Mouse (Mus musculus) embryonic facial prominence, embryonic 10.5 days (tissue): ENCODE measurements at regions not wholly inside any gene's neighbourhood (a gene's known extent, or its start where the extent isn't known, plus 50 kb on each side); places are given as distances from the start of the nearest gene placed in this dataset.

ENCODE experiments used
- DNase-seq: peaks from one replicate; pipeline ENCODE4 v3.0.0-alpha.2; 2017; ENCODE audit warnings: low spot score
- H3K27ac ChIP-seq: fragments of 300-500 bp; sonication (generic); replicated peaks from 2 replicates; pipeline ENCODE4 v1.5.1; 2016; ENCODE audit warnings: mild to moderate bottlenecking
- H3K27me3 ChIP-seq: fragments of 300-500 bp; sonication (generic); replicated peaks from 2 replicates; pipeline ENCODE4 v1.6.1; 2016; ENCODE audit warnings: low read depth, mild to moderate bottlenecking; ENCODE audit not compliant: poor library complexity, severe bottlenecking
- H3K36me3 ChIP-seq: fragments of 300-500 bp; sonication (generic); replicated peaks from 2 replicates; pipeline ENCODE4 v1.6.1; 2016; ENCODE audit warnings: mild to moderate bottlenecking, moderate library complexity
- H3K4me1 ChIP-seq: fragments of 300-500 bp; sonication (generic); 2 replicates; pipeline ENCODE4 v1.6.1; 2016
- H3K4me3 ChIP-seq: fragments of 300-500 bp; sonication (generic); 2 replicates; pipeline ENCODE4 v1.5.1; 2016; ENCODE audit warnings: mild to moderate bottlenecking, moderate library complexity
- H3K9me3 ChIP-seq: fragments of 300-500 bp; sonication (generic); 2 replicates; pipeline ENCODE4 v1.6.1; 2016; ENCODE audit warnings: mild to moderate bottlenecking
- WGBS: fragments of 180-500 bp; shearing (Covaris S2); methylation state at CpG from one replicate; pipeline ENCODE4 v1.1.7; 2016; 5-methylcytosine and 5-hydroxymethylcytosine counted together

- 92% methylated on average over 3 of the region's 3 CpGs for WGBS
- no peak overlapping the region for H3K4me3 ChIP-seq
- no peaks in the 10 kb centered on the region for H3K9me3 ChIP-seq
- no peak for DNase-seq
- no peaks in the 10 kb centered on the region for H3K27me3 ChIP-seq
- H3K27ac ChIP-seq = no peak overlapping the region
- H3K4me1 ChIP-seq = no peaks in the 10 kb centered on the region
- H3K36me3 ChIP-seq = no peaks in the 10 kb centered on the region
Measured at GRCm38 (mm10) chr1:137788789-137789188, 386.7 kb downstream of the Ptprc start.

DNA sequence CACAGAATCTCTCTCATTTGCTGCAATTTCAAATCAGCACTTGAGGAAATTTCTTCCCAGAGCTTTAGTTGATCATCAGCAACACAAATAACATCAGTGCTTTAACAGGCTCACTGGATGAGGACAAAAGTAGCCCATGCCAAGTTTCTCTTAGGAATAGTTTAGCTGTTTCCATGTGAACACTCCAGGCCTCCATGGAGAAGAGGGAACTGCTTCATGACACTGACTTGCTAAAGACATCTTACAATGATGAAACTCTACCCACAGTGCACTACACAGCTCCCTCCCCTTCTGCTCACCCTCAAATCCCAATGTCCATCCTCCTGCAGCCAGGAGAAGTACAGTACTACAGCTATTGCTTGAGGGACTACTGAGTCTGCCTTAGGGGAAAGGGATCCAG is 388.9 kb downstream of the Ptprc start:
- no peaks in the 10 kb centered on the region for H3K36me3 ChIP-seq
- DNase-seq = no peak
- H3K4me1 ChIP-seq = no peaks in the 10 kb centered on the region
- no peak overlapping the region for H3K4me3 ChIP-seq
- H3K27me3 ChIP-seq = no peaks in the 10 kb centered on the region
- no peak overlapping the region for H3K27ac ChIP-seq
- H3K9me3 ChIP-seq = no peaks in the 10 kb centered on the region

- Histone ChIP-seq H3K4me3 (no peak overlapping the region), H3K4me1 (no peaks in the 10 kb centered on the region), H3K27me3 (no peaks in the 10 kb centered on the region), H3K27ac (no peak overlapping the region), H3K9me3 (no peaks in the 10 kb centered on the region), H3K36me3 (no peaks in the 10 kb centered on the region)
- DNase-seq = no peak
Measured at GRCm38 (mm10) chr1:137774586-137774985, 400.9 kb downstream of the Ptprc start.

DNA sequence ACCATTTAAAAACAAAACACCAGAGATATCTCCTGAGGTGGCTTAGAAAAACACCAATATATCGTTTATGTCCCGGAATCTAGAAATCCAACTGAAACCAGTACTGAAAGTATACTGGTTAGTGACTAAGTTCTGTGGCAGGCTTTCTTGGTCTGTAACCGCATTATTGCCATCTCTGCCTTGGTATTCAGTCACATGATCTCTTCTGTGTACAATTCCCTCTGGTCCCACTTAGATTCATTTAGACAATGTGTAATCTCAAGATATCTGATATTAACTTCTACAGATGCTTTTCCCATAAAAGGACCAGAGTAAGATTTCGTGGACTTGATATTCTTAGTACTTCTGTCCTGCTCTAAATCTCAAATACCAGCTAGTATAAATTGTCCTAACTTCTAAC is 414.7 kb downstream of the Ptprc start:
- Histone ChIP-seq H3K27me3 (no peaks in the 10 kb centered on the region), H3K9me3 (no peaks in the 10 kb centered on the region), H3K4me1 (no peaks in the 10 kb centered on the region), H3K27ac (no peak overlapping the region), H3K36me3 (no peaks in the 10 kb centered on the region), H3K4me3 (no peak overlapping the region)
- 90% methylated on average over 4 of the region's 4 CpGs for WGBS
- DNase-seq = no peak

DNA sequence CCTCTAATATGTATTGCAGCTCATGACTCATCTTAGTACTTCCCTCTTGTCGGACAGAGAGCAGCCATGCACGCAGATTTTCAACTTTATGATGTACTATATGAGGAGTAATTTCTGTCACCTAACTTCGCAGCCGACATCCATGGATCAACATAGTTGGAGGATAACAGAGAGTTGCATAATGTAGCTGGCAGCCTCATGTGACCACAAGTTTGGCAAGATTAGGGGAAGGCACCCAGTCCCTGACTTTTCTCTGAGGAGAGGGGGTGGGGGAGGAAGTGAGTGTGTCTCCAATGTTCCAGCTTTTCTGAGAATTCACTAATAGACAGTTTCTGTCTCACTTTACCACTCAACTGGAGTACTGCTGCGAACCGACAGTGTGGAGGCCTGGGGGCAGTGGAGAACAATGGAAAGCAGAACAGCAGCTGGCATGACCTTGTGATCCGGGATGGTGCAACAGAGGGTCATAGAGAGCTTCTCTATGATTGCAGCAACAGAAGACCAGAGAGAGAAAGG is 424.0 kb downstream of the Ptprc start:
- Histone ChIP-seq H3K27ac (no peak overlapping the region), H3K9me3 (no peaks in the 10 kb centered on the region), H3K4me3 (no peak overlapping the region), H3K4me1 (no peaks in the 10 kb centered on the region), H3K36me3 (no peaks in the 10 kb centered on the region), H3K27me3 (no peaks in the 10 kb centered on the region)
- no peak for DNase-seq
- 67% methylated on average over 7 of the region's 7 CpGs for WGBS

GRCm38 (mm10) chr1:137750894-137751293 is 424.6 kb downstream of the Ptprc start:
- DNase-seq = no peak
- Histone ChIP-seq H3K9me3 (no peaks in the 10 kb centered on the region), H3K36me3 (no peaks in the 10 kb centered on the region), H3K4me1 (no peaks in the 10 kb centered on the region), H3K27ac (no peak overlapping the region), H3K27me3 (no peaks in the 10 kb centered on the region), H3K4me3 (no peak overlapping the region)
- WGBS = 89% methylated on average over 5 of the region's 5 CpGs

DNA sequence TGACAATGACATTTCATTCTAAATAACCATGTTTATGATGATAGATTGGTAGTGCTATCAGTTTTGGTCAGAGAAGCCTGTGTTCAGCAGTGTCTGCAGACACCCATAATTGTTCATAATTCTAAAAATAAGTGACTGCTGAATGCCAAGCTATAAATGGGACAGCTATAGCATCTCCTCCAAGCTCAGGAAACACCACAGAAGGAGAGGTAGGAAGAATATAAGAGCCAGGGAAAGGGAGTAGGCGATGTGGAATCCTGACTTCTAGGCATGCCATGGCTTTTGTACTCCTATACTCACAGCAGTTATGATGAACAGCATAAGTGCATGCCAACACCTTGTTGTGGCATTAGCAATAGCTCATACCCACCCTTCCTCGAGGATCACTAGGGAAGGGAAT is 429.4 kb downstream of the Ptprc start:
- Histone ChIP-seq H3K4me3 (no peak overlapping the region), H3K27ac (no peak overlapping the region), H3K4me1 (no peaks in the 10 kb centered on the region), H3K27me3 (no peaks in the 10 kb centered on the region), H3K36me3 (no peaks in the 10 kb centered on the region), H3K9me3 (no peaks in the 10 kb centered on the region)
- DNase-seq = no peak
- 74% methylated on average over 2 of the region's 2 CpGs for WGBS

DNA sequence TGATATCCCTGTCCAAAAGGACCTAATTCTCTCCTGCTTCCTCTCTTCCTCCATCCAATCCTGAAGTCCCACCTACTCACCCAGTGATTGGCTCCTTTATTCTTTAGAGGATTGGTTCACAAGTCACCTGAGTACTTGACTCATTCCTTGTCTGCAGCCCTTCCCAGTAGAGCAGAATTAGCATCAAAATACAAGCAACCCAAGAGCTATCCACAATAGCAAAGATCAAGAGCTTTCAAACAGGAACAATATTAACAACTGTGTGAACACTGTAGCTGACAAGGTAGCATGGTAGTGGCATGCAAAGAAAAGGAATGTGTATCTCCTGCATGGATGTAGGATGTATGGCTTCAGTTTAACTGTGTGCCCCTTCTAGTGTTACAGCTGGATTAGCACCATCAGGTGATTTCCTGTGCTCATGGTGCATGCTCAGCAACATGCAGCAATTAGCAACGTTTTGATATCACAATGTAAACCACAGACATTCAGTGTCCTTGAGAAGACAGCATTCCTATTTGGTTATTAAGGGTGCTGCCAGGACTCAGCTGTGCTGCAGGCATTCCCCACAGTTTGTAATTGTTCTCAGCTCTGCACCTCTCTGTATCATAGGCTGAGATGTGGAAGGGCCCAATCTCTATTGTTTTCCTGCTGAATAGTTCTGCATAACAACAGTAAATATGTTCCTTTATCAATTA is 437.2 kb downstream of the Ptprc start:
- H3K27me3 ChIP-seq = no peaks in the 10 kb centered on the region
- WGBS = 21% methylated on average over 1 of the region's 1 CpGs
- H3K27ac ChIP-seq = no peak overlapping the region
- H3K4me1 ChIP-seq = no peaks in the 10 kb centered on the region
- no peak for DNase-seq
- H3K4me3 ChIP-seq = no peak overlapping the region
- no peaks in the 10 kb centered on the region for H3K36me3 ChIP-seq
- H3K9me3 ChIP-seq = no peaks in the 10 kb centered on the region

DNA sequence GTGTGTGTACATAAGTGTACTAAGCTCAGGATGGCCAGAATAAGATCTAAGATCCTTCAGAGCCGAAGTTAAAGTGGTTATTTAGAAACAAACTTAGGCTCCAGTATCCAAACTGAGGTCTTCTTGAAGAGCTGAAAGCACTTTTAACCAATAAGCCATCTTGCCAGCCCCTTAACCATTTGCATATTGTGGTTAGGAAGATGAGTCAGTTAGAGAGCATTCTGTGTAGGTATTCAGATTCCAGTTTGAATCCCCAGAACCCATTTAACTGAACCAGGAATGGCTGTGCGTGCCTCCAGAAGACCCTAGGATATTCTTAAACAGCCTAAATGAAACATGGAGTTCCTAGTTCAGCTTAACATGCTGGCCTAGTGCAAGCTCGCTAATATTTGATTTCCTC is 471.6 kb downstream of the Ptprc start:
- whole genome bisulfite sequencing = 88% methylated on average over 3 of the region's 3 CpGs
- no peaks in the 10 kb centered on the region for H3K9me3 ChIP-seq
- no peak for DNase-seq
- no peak overlapping the region for H3K27ac ChIP-seq
- no peaks in the 10 kb centered on the region for H3K4me1 ChIP-seq
- H3K36me3 ChIP-seq = no peaks in the 10 kb centered on the region
- H3K27me3 ChIP-seq = no peaks in the 10 kb centered on the region
- no peak overlapping the region for H3K4me3 ChIP-seq

- WGBS = 92% methylated on average over 4 of the region's 4 CpGs
Measured at GRCm38 (mm10) chr1:137698876-137699275, 476.6 kb downstream of the Ptprc start.

GRCm38 (mm10) chr1:137697289-137697688 is 478.2 kb downstream of the Ptprc start:
- H3K27ac ChIP-seq = no peak overlapping the region
- no peaks in the 10 kb centered on the region for H3K9me3 ChIP-seq
- no peaks in the 10 kb centered on the region for H3K27me3 ChIP-seq
- 83% methylated on average over 5 of the region's 5 CpGs for WGBS
- no peak for DNase-seq
- H3K36me3 ChIP-seq = no peaks in the 10 kb centered on the region
- no peak overlapping the region for H3K4me3 ChIP-seq
- H3K4me1 ChIP-seq = 0 out of 2 replicates have a peak, but pooled peaks cover 2% of the 10 kb centered on the region

More at GRCm38 (mm10) chr1:137698876-137699275, 476.6 kb downstream of the Ptprc start:
- no peak overlapping the region for H3K4me3 ChIP-seq
- 0 out of 2 replicates have a peak, but pooled peaks cover 2% of the 10 kb centered on the region for H3K4me1 ChIP-seq
- no peaks in the 10 kb centered on the region for H3K27me3 ChIP-seq
- H3K36me3 ChIP-seq = no peaks in the 10 kb centered on the region
- no peaks in the 10 kb centered on the region for H3K9me3 ChIP-seq
- DNase-seq = no peak
- H3K27ac ChIP-seq = no peak overlapping the region

- WGBS = 55% methylated on average over 3 of the region's 3 CpGs
- Histone ChIP-seq H3K4me1 (0 out of 2 replicates have a peak, but pooled peaks cover 2% of the 10 kb centered on the region), H3K4me3 (no peak overlapping the region), H3K27ac (no peak overlapping the region), H3K9me3 (no peaks in the 10 kb centered on the region), H3K27me3 (no peaks in the 10 kb centered on the region), H3K36me3 (no peaks in the 10 kb centered on the region)
- DNase-seq = no peak
Measured at GRCm38 (mm10) chr1:137696796-137697195, 478.7 kb downstream of the Ptprc start.

GRCm38 (mm10) chr1:137695751-137696150 is 479.8 kb downstream of the Ptprc start:
- Histone ChIP-seq H3K36me3 (no peaks in the 10 kb centered on the region), H3K4me1 (0 out of 2 replicates have a peak, but pooled peaks cover 2% of the 10 kb centered on the region), H3K4me3 (no peak overlapping the region), H3K27ac (no peak overlapping the region), H3K27me3 (no peaks in the 10 kb centered on the region), H3K9me3 (no peaks in the 10 kb centered on the region)
- WGBS = 82% methylated on average over 3 of the region's 3 CpGs
- DNase-seq = no peak
